Comparison of ENCODE assay signal across 20 mouse cellular contexts in genomic region chr7:71242379-71242911, GRCm38 (mm10).
A peak's percentile ranks its signal among the peaks of the same experiment; 100 is the strongest.
DNase-seq lines count a peak whose midpoint lies in the region; ATAC-seq and TF ChIP-seq lines count a peak whose summit lies in the region.
"Had no signal": no experiment of that assay in that cellular context is flagged by ENCODE, and none has a peak within 500 bp of the region (broad histone marks: within the 10 kb centered on the region; RNA-seq: fewer than 3 reads in every experiment).

No protein-coding gene starts in this region.

- no peak overlapping the region for H3K27ac ChIP-seq in heart, postnatal 0 days (ENCODE audit: low read depth)
- no peak overlapping the region for H3K27ac ChIP-seq in thymus, adult 2 months (ENCODE audit: control insufficient read depth, insufficient read depth, low read length)
- H3K27ac ChIP-seq in lung, postnatal 0 days (ENCODE audit: low read length), result no peak overlapping the region
- H3K27ac ChIP-seq: heart, adult 2 months; heart, embryonic 13.5 days; hindbrain, embryonic 13.5 days; limb, embryonic 13.5 days; neural tube, embryonic 13.5 days had no signal

- no peak overlapping the region for H3K4me3 ChIP-seq in heart, postnatal 0 days (ENCODE audit: low read depth, low read length)
- H3K4me3 ChIP-seq in thymus, adult 2 months (ENCODE audit: control insufficient read depth, insufficient read depth, low read length), result no peak overlapping the region
- H3K4me3 ChIP-seq in megakaryocyte, embryonic 14.5 days (replicated peaks), result peak overlapping the region; percentile 46
- H3K4me3 ChIP-seq in lung, postnatal 0 days (ENCODE audit: low read depth, low read length), result no peak overlapping the region
- H3K4me3 ChIP-seq: heart, adult 2 months; heart, embryonic 13.5 days; hindbrain, embryonic 13.5 days; limb, embryonic 13.5 days; neural tube, embryonic 13.5 days had no signal

- no peak for ATAC-seq in heart, postnatal 0 days (ENCODE audit: insufficient read depth, low read depth)
- no peak for ATAC-seq in lung, postnatal 0 days
- ATAC-seq: forebrain, embryonic 14.5 days had no signal

- TF ChIP-seq EP300 in heart, postnatal 0 days (IDR thresholded peaks at IDR 0.05; ENCODE audit: low read depth), result no peak
- TF ChIP-seq EP300 in lung, postnatal 0 days (IDR thresholded peaks at IDR 0.05), result no peak

- WGBS in heart, postnatal 0 days, result 43% methylated on average over 2 of the region's 2 CpGs
- WGBS in thymus, adult 2 months, result 12% methylated on average over 2 of the region's 2 CpGs
- WGBS in lung, postnatal 0 days, result 69% methylated on average over 2 of the region's 2 CpGs

- DNase-seq in heart, postnatal 0 days (ENCODE audit: low spot score), result peak; percentile 1
- no peak for DNase-seq in heart, adult 18-20 months
- DNase-seq in thymus, postnatal 4 days, result peak; percentile 6
- no peak for DNase-seq in thymus, adult 2 months
- no peak for DNase-seq in gastrocnemius, postnatal 14 days
- DNase-seq in lung, postnatal 0 days (ENCODE audit: low spot score), result no peak
- no peak for DNase-seq in kidney, postnatal 4 days
- DNase-seq: adrenal gland, postnatal 10 days; cerebellum, adult 8-10 months; gastrocnemius, postnatal 10 days; heart, adult 2 months; kidney, adult 11 months; layer of hippocampus, adult 9-11 months; midbrain, embryonic 14.5 days had no signal

- no peaks in the 10 kb centered on the region for H3K36me3 ChIP-seq in heart, postnatal 0 days (replicated peaks; ENCODE audit: control insufficient read depth, insufficient read depth, low read length)
- H3K36me3 ChIP-seq in thymus, adult 2 months (ENCODE audit: control insufficient read depth, insufficient read depth, low read length), result no peaks in the 10 kb centered on the region
- no peaks in the 10 kb centered on the region for H3K36me3 ChIP-seq in megakaryocyte, embryonic 14.5 days (replicated peaks; ENCODE audit: low read length)
- H3K36me3 ChIP-seq in lung, postnatal 0 days (ENCODE audit: insufficient read depth, low read length), result no peaks in the 10 kb centered on the region
- H3K36me3 ChIP-seq: heart, embryonic 13.5 days; hindbrain, embryonic 13.5 days; limb, embryonic 13.5 days; neural tube, embryonic 13.5 days had no signal

- intact Hi-C loops in gastrocnemius, postnatal 14 days (cut with DNase I; ENCODE audit: low total_unique reads), result no loop called here

- H3K9ac ChIP-seq in heart, postnatal 0 days (replicated peaks; ENCODE audit: low read depth, low read length), result no peak overlapping the region
- H3K9ac ChIP-seq in lung, postnatal 0 days (replicated peaks; ENCODE audit: low read depth), result no peak overlapping the region
- H3K9ac ChIP-seq: heart, embryonic 13.5 days; hindbrain, embryonic 13.5 days; limb, embryonic 13.5 days; neural tube, embryonic 13.5 days had no signal

- no peak overlapping the region for H3K4me2 ChIP-seq in heart, postnatal 0 days (ENCODE audit: low read depth, low read length)
- no peak overlapping the region for H3K4me2 ChIP-seq in lung, postnatal 0 days (replicated peaks; ENCODE audit: low read depth, low read length)
- H3K4me2 ChIP-seq: heart, embryonic 13.5 days; hindbrain, embryonic 13.5 days; limb, embryonic 13.5 days; neural tube, embryonic 13.5 days had no signal

- TF ChIP-seq CTCF in heart, postnatal 0 days (IDR thresholded peaks at IDR 0.05; ENCODE audit: low read depth), result no peak
- TF ChIP-seq CTCF in thymus, adult 2 months (IDR thresholded peaks at IDR 0.05; ENCODE audit: borderline replicate concordance, control insufficient read depth, extremely low read depth, insufficient read depth, low read length, poor library complexity), result no peak
- TF ChIP-seq CTCF in lung, postnatal 0 days (IDR thresholded peaks at IDR 0.05), result no peak

- H3K27me3 ChIP-seq in heart, postnatal 0 days (ENCODE audit: control insufficient read depth, insufficient read depth, low read length), result no peaks in the 10 kb centered on the region
- H3K27me3 ChIP-seq in thymus, adult 2 months (ENCODE audit: control insufficient read depth, insufficient read depth, low read length), result no peaks in the 10 kb centered on the region
- no peaks in the 10 kb centered on the region for H3K27me3 ChIP-seq in megakaryocyte, embryonic 14.5 days (replicated peaks)
- no peaks in the 10 kb centered on the region for H3K27me3 ChIP-seq in lung, postnatal 0 days (replicated peaks; ENCODE audit: insufficient read depth, low read length)
- H3K27me3 ChIP-seq: hindbrain, embryonic 13.5 days; limb, embryonic 13.5 days; neural tube, embryonic 13.5 days had no signal

- no peak for TF ChIP-seq POLR2A in thymus, adult 2 months (IDR thresholded peaks at IDR 0.05; ENCODE audit: control insufficient read depth, extremely low read depth, insufficient read depth, low read length, poor library complexity)

- peaks cover 9% of the 10 kb centered on the region; the same call in 1 of the 2 replicates for H3K4me1 ChIP-seq in heart, postnatal 0 days (ENCODE audit: control insufficient read depth, insufficient read depth)
- H3K4me1 ChIP-seq in thymus, adult 2 months (replicated peaks; ENCODE audit: control insufficient read depth, insufficient read depth, low read length), result no peaks in the 10 kb centered on the region
- peaks cover 74% of the 10 kb centered on the region for H3K4me1 ChIP-seq in megakaryocyte, embryonic 14.5 days
- H3K4me1 ChIP-seq in lung, postnatal 0 days (ENCODE audit: insufficient read depth, low read depth, low read length), result no peaks in the 10 kb centered on the region
- H3K4me1 ChIP-seq: hindbrain, embryonic 13.5 days; limb, embryonic 13.5 days; neural tube, embryonic 13.5 days had no signal

- no peaks in the 10 kb centered on the region for H3K9me3 ChIP-seq in heart, postnatal 0 days (replicated peaks; ENCODE audit: control insufficient read depth, low read length)
- H3K9me3 ChIP-seq in megakaryocyte, embryonic 14.5 days, result no peaks in the 10 kb centered on the region
- no peaks in the 10 kb centered on the region for H3K9me3 ChIP-seq in lung, postnatal 0 days (ENCODE audit: low read length)
- H3K9me3 ChIP-seq: heart, embryonic 13.5 days; hindbrain, embryonic 13.5 days; limb, embryonic 13.5 days; neural tube, embryonic 13.5 days had no signal

Comparison
In these comparisons a context has a peak if more than half of its experiments do, and no peak if none do; other contexts are left out.
1. DNase-seq: peak in heart, postnatal 0 days (single experiment) and thymus, postnatal 4 days (single experiment); none in heart, adult 18-20 months (0 of 2), thymus, adult 2 months (single experiment), gastrocnemius, postnatal 14 days (single experiment), lung, postnatal 0 days (single experiment) and kidney, postnatal 4 days (0 of 2).